14 mouse cellular contexts compared by ENCODE assay signal in the genomic region with DNA sequence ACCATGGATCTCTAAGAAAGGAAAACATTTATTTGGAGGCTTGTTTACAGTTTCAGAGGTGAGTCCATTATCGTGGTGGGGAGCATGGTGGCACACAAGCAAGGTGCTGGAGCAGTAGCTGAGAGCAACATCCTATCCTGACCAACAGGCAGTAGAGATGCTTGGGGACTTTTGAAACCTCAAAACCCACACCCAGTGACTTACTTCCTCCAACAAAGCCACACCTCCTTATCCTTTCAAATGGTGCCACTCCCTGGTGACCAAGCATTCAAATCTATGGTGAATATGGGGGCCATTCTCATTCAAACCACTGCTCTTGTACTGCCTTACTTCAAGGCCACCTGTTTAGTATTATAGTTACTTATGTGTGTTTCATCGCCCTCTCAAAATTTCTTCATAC. TPM values are rescaled to one million over a fixed set of nuclear protein-coding genes. Genes with fewer than 3 reads are reported as not detected.
"Had no signal": no experiment of that assay in that cellular context is flagged by ENCODE, and none has a peak within 500 bp of the region (broad histone marks: within the 10 kb centered on the region; RNA-seq: fewer than 3 reads in every experiment).

No protein-coding gene starts in this region.

- H3K4me3 ChIP-seq: layer of hippocampus, adult 2 months; limb, embryonic 10.5 days; midbrain, embryonic 12.5 days; myocyte; neural tube, embryonic 15.5 days had no signal

- H3K4me1 ChIP-seq: midbrain, embryonic 12.5 days had no signal

- H3K27me3 ChIP-seq: midbrain, embryonic 12.5 days; neural tube, embryonic 15.5 days had no signal

- H3K9ac ChIP-seq: lung, embryonic 14.5 days; midbrain, embryonic 12.5 days; neural tube, embryonic 15.5 days had no signal

- H3K9me3 ChIP-seq: limb, embryonic 10.5 days; midbrain, embryonic 12.5 days; neural tube, embryonic 15.5 days had no signal

- H3K4me2 ChIP-seq: liver, embryonic 11.5 days; lung, embryonic 14.5 days; midbrain, embryonic 12.5 days; neural tube, embryonic 15.5 days had no signal

- H3K27ac ChIP-seq: layer of hippocampus, adult 2 months; limb, embryonic 10.5 days; macrophage; midbrain, embryonic 12.5 days; neural tube, embryonic 15.5 days; stomach, postnatal 0 days had no signal

- DNase-seq: kidney, postnatal 10 days; kidney, postnatal 4 days; lung, embryonic 14.5 days; lung, postnatal 10 days; thymus, adult 18-20 months; thymus, postnatal 14 days had no signal

- H3K36me3 ChIP-seq: limb, embryonic 10.5 days; midbrain, embryonic 12.5 days; neural tube, embryonic 15.5 days had no signal

RNA-seq across cellular contexts. Expression of a gene that starts 20.0 kb away (rescaled TPM):
- polyA plus RNA-seq: macrophage had no signal
